Mouse (Mus musculus): ENCODE results near the gene Vgll4.

The Vgll4 gene

GRCm38 (mm10) chr6:114917129-114917528 is 52.7 kb downstream of the Vgll4 start:
- DNase-seq, result no peak

DNA sequence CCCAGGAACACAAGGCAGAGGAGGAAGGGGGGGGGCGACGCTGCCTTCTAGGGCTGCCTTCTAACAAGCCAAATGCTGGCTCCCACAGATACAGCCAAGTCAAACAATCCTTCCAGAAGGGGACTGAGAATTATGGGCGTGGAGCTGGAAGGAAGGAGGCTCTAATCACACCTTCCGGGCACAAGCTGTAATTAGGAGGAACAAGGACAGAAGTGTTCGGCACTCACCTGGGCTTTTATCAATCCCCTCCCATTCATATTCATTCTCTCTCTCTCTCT is 53.1 kb downstream of the Vgll4 start:
- no peak for DNase-seq

GRCm38 (mm10) chr6:114915915-114916714 is 53.7 kb downstream of the Vgll4 start:
- DNase-seq, result peak; percentile 73

DNA sequence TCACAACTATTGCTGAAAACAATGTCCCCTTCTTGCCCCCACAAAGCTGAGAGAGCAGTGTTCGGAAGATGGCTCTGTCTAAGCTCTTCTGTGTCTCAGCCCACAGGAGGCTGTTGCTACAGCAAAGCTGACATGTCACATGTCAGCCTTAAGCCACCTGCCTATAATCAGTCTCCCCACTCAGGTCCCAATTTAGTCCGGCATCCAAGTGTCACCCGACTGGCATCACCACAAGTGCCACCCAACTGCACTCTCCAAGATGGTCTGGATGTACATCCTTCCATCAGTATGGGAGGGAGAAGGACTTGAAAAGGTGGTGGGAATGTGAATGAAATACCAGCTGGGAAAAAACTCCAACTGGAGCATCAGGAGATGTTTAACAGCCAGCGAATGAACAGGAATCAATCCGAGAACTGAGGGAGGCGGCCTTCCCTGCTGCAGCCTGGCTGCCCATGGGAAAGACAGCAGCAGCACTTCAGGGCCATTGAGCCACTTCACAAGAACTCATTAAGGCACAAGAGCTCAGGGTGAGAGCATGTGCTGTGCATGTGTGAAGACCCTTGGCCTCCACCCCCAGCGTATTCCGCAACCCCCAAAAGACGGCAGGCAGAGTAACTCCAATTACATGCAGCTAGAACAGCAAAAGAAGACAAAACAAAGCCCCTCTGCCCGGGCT is 55.6 kb downstream of the Vgll4 start:
- peak; percentile 54 for DNase-seq

DNA sequence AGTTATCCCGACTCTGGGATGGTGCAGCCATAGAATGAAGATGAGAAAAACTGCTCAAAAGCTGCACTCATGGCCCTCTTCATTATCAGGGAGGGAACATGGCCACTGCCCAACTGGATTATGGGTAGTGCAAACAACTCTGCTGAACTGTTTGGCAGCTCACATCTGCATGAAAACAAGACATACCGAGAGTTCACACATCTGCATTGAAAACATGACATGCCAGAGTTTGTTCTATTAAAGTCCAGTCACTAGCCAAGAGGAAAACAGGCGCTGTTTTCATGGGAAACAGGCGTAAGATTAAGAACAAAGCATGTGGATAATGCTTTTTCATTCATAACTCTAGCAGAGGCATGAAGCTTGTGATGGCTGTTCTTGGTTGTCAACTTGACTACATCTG is 56.7 kb downstream of the Vgll4 start:
- no peak for DNase-seq

DNA sequence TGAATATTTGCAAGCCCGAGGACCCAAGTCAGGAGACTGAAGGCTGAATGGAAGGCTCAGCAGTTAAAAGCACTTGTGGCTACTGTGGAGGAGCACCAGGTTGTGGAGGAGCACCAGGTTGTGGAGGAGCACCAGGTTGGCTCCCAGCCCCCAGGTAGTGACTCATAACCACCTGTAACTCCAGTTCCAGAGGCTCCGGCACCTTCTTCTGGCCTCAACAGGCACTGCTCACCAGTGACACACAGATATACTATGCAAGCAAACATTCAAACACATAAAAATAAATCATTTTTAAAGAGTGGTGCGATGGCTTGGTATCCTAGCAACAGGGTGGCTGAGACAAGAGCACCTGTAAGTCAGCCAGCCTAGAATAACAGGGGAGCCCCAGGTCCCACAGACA is 58.3 kb downstream of the Vgll4 start:
- no peak for DNase-seq

DNA sequence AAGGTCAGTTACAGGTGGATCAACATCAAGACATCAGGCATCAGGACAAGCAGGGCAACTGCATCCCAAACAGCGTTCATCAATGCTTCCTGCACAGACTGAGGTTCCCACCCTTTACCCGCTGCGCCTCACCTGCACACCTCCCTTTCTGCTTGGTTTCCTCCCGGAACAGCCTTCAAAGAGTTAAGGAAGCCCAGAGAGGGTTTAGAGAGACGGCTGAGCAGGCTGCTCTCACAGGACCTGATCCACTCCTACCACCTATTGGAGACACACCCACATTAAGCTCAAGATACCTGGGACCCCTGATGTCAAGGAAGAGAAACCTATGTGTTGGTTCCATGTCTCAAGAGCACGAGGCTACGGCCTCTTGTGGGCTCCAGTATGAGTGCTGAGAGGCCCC is 60.0 kb downstream of the Vgll4 start:
- no peak for DNase-seq

DNA sequence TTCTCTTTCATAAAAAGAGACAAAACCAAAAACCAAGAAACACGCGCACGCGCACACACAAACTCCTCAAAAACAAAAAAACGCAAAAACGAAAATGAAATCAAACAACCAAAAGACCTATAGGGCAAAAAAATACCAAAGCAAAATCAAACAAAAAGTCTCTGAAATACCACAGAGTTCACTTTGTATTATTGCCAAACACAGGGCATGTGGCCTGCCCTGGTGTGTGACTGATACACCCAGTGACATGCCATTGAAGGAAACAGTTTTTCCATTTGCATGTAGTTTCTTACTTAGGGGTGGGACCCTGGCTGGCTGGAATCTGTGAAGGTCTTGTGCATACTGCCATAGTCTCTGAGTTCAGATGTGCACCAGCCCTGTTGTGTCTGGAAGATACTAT is 62.3 kb downstream of the Vgll4 start:
- DNase-seq, result no peak

DNA sequence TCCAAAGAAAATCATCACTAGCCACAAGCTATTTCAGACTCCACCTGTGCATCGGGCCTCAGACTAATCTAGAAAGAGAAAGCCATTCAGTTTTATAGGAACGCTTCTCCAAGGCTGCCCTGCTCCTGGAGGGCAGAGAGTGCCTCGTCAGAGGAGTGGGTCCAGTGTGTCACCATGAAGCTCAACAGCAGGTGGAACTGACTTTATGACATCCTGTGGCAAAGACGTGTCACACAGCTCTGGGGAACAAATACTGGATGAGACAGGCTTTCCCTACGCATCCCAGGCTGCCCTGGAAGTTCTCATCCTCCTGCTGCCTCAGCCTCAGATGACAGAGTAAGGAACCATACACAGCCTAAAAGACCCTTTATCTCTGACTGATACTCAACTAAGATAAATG is 63.6 kb downstream of the Vgll4 start:
- DNase-seq, result no peak

DNA sequence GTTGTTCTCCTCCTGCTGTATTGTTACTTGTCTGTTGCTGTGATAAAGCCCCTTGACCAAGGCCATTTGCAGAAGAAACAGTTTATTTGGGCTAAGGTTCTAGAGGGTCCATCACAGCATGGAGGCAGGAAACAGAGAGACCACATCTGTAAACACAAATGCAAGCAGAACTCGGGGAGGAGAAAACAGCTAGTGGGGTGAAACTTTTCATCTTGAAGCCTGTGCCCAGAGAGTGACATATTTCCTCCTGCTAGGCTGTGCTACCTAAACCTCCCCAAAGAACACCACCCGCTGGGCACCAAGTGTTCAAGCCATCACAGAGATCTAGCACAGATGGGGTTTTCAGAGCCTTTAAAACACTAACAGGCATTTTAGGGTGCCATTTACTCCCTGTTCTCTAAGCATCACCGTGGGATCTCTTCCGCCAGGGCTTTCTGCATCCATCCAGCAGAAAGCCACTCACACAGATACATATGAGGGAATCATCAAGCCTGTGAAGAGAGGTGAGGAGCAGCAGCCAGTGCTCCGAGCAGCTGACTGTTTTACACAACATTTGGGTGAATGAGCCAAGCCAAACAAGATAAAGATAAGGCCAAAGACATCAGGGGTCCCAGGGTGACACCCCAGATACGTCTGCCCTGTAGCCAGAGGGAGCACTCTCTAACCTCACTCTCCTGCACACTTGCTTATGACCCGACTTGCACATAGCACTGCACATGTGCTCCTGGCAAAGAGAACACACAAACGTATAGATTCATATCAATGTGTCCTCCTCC is 64.4 kb downstream of the Vgll4 start:
- no peak for DNase-seq

DNA sequence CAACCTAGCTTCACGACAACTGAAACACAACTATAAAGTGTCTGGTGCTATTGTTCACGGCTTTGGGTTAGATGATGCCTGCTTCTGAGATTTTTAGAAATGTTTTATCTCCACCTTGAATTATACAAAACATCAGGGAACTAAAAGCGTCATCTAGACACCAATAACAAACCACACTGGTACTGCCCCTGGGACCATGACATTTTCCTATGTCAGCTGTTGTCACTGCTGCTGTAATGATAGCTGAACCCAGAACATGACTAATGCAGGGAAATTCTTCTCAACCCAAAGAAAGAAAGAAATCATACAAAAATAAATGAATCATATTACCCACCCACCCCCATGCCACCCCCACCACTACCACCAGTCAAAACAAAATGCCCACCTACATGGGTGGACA is 65.0 kb downstream of the Vgll4 start:
- no peak for DNase-seq

DNA sequence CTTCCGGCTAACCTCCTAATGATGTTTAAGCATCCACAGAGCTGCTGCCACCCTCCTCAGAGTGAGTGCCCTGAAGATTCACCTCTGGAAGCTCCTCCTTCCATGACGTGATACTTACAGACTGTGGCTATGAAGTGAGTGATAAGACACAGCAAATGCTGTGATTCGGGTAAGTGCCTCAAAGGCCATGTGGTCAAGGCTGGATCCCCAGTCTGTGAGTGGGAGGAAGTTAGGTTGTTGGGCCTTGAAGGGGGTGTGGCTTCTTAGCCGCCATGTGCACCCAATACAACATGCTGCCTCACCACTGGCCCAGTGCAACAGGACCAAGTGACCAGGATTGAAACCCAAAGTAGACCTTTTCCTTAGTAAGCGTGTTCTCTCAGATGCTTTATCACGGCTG is 65.6 kb downstream of the Vgll4 start:
- no peak for DNase-seq

DNA sequence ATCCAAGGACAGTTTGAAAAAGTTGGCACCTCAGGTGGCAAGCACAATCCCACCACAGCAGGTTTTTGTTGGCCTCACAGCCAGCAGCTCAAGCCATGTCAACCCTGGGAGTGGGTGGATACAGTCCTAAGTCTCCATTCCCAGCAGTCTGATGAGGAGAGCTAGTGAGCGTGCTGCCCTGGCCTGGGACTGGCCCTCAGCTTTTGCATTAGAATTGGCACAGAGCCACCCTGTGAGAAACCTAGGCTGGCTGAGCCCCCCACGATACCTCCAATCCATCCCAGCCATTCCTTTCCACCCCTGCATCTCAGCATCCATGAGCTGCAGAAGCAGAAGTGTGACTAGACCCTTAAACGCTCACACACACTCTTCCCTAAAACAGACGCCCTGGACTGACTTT is 67.9 kb downstream of the Vgll4 start:
- no peak for DNase-seq

DNA sequence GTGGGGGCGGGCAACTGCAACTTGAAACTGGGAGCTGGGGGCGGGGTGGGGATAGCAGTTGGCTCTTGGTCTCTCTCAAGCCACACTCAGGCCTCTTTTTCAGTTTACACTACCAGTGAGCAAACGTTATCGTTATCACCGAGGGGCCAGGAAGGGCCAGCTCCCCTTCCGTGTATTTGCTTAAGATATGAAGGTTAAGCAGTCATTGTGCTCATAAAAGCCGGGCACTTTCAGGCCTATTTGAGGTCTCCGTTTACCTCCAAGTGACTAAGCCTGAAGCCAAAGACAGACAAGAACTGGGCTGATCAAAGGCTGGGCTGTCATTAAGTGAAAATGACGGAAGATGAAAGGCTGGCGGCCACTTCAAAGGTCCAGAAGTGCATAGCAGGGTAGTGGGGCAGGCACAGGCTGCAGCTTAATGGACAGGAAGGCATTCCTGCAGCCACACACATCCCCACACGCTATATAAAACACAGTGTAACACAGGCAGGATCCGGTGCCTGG is 68.4 kb downstream of the Vgll4 start:
- peak; percentile 78 for DNase-seq

DNA sequence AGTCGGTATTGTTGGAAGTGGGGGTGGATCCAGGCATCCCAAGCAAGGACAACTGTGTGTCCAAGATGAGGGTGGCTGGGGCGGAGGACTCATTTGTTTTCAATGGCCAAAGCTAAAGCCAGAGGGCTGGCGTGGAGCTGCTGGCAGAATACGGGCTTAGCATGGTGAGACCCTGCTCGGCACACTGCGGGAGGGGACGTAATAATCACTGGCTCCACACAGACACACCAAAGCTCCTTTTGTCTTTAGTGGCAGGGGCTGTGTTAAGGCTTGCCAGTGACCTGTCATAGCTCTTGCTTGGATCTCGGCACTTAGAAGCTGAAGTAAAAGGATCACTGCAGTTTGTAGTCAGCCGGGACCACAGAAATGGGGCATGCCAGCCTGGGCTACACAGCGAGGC is 69.6 kb downstream of the Vgll4 start:
- DNase-seq, result no peak

DNA sequence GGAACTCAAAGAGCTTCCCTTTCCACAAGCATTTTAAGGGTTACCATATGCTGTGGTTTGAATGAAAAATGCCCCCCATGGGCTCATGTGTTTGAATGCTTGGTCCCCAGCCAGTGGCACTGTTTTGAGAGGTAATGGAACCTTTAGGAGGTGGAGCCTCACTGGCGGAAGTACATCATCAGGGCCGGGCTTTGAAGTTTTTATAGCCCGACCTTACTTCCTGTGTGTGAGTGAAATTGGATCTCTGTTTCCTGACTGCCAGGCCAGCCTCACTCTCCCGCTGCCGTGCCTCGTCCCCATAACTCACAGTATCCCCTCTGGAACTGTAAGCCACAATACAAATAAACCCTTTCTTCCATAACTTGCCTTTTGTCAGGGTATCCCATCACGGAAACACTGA is 70.1 kb downstream of the Vgll4 start:
- peak; percentile 74 for DNase-seq

- no peak for DNase-seq
Measured at GRCm38 (mm10) chr6:114898949-114899348, 70.8 kb downstream of the Vgll4 start.

DNA sequence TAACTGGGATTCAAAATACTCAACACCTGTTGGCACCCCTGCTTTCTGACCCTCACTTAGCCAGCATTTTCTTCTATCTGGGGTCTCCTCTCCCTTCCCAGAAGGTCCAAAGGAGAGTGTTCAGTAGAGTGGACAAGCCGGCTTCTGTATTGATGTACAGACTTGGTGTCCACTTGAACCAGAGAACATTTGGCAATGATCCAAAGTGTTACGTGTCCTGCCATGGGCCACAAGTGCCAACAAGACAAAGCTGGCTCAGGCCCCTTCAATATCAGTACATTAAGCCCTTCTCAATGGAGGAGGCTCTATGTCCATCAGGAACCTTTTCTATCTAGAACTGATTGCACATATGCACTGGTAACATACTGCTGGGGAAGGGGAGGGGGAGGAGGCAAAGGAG is 73.5 kb downstream of the Vgll4 start:
- no peak for DNase-seq

GRCm38 (mm10) chr6:114895191-114895590 is 74.6 kb downstream of the Vgll4 start:
- no peak for DNase-seq

DNA sequence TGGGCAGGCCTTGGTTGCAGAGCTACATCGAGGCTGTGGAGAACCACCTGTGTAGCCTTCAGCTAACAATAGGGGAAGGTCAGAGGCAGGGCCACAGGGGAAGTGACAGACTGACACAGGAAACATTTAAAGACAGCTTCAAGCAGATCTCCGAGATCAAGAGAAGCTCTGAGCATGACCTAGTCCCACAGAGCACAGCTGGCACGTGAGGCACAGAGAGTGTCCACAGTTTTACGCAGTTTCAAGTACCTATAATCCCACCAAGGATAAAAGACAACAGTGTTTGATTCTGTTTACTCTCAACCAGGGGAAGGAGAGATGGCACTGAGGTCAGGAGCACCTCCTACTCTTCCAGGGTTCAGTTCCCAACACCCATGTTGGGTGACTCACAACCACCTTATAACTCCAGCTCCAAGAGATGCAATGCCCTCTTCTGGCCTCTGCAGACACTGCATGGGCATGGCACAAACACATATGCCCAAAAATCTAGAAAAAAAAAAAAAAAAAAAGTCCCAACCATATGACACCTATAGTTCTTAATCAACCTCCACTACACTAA is 75.2 kb downstream of the Vgll4 start:
- DNase-seq, result no peak

DNA sequence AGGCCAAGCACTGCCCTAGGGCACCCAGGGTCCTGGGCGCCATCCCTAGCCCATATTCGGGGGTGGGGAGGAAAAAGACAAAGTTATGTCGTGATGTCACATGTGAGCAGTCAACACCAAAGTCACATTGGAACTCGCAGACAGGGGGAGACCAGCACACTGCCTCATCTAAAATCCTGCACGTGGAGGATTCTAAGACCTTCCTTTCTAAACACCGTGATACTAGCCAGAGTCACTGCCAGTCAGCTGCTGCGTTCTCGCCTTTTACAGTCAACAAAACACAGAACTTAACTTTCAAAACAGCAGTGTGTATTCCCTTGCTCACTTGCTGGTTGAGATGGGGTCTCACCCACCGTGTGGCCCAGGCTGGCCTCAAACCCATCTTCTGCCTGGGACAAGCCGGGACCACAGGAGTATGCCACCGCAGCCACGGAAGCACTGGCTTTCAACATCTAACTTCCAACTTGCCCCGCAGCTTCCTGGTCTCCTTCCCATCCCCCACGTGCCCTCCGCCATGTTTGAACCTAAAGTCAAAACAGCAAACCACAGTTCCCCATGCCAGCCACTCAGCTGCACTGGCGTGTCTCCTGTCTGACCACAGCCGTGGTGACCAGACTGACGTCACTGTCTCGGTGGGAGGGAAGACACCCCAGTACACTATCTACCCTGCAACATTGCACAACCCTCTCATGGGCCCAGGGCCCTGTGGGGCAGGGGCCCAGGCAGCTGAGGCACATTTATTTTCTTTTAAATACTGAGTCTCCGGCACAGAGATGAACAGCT is 76.2 kb downstream of the Vgll4 start:
- no peak for DNase-seq

- peak; percentile 62 for DNase-seq
Measured at GRCm38 (mm10) chr6:114892363-114892762, 77.4 kb downstream of the Vgll4 start.

DNA sequence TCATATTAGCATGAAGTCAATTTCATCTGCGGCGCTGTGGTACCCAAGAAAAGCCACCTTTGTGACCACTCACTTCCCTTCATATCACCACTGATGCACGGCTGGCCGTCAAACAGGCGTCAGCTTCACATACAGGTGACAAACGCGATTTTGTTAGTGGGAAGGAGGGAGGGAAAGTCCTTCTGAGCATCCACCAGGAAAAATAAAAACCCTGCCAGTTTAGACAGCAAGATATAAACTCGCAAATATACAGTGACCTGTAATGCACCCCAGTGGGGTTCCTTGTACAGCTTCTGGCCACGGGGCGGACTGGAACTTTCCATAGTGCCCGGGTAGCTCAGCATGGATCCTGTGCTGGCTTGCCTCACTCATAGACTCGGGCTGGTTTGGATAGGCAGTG is 78.0 kb downstream of the Vgll4 start:
- no peak for DNase-seq

Measured in embryo, embryonic 11 days (tissue).